Mouse (Mus musculus) frontal cortex, postnatal 14 days (tissue): ENCODE measurements around the gene Fhl3.
A peak's percentile ranks its signal among the peaks of the same experiment; 100 is the strongest.
"Not testable (repeated sequence)": the region's sequence is repeated elsewhere in the genome, so short reads cannot be mapped to it uniquely, and the experiment has no call there.

ENCODE experiments used
- DNase-seq, 2 experiments: peaks; one replicate each; pipeline ENCODE4 v3.0.0; 2022; ENCODE audit warnings: low spot score in 2 of 2

Fhl3 gene

DNA sequence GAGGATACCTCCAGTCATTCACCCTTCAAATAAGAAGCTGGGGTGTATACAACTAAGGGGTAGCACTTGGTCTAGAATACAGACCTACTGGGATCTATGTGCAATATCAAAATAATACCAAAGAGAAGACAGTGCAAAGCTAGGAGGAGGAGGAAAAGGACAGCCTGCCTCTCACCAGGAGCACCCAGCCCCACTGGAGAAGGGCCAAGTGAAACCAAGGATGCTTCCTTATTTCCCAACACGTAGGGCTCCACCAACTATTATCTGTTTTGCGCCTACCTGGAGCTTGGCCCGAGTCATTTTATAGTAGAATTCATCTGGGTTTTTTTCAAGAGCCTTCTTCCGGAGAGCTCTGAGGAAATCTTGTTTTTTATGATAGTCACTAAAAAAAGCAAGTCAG, 17.0 kb upstream of the Fhl3 start:
- no peak for DNase-seq

- DNase-seq = no peak
Observed at GRCm38 (mm10) chr4:124685004-124685403, 15.5 kb upstream of the Fhl3 start.

DNA sequence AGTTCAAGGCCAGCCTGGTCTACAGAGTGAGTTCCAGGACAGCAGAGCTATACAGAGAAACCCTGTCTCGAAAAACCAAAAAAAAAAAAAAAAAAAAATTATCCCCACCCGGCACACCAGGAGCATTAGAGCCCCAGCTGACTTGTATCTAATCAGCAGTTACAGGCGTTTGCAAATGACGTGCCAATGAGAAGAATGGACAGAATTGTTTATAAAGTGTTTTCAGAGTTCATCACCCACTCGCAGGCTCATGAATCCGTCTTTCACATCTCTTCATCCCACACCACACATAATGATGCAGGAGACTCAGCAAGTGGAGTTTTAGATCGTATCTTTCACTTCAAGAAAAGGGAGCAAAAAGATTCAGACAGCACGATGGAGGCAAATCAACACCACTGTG, 15.0 kb upstream of the Fhl3 start:
- DNase-seq = no peak

GRCm38 (mm10) chr4:124685897-124686402, 14.6 kb upstream of the Fhl3 start:
- no peak for DNase-seq

GRCm38 (mm10) chr4:124691455-124691854, 9.0 kb upstream of the Fhl3 start:
- no peak for DNase-seq

DNA sequence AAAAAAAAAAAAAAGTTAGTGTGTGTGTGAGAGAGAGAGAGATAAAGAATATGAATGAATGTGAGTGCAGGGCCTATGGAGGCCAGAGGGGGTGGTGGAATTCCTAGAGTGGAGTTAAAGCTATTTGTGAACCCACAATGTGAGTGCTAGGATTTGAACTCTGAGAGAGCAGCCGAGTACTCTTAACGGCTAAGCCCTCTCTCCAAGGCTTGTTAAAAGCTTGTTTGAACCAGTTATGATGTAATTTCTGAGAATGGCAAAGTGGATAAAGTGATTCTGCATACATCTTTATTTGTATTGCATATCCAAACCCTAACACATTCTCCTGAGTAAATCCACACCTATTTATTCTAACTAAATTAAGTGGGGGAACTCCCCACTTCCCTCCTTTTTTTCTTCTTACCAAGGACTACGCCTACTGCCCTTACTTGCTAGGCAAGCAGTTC, 8.1 kb upstream of the Fhl3 start:
- no peak for DNase-seq

- DNase-seq = peak; percentile 77 to 81
Observed at GRCm38 (mm10) chr4:124693135-124693894, 7.2 kb upstream of the Fhl3 start, which contains the start of gene Utp11. Gene Utp11, minus strand, starts transcription at chr4:124693600.

GRCm38 (mm10) chr4:124694572-124694971, 5.9 kb upstream of the Fhl3 start:
- DNase-seq = no peak

GRCm38 (mm10) chr4:124695786-124696516, 4.5 kb upstream of the Fhl3 start:
- no peak for DNase-seq

DNA sequence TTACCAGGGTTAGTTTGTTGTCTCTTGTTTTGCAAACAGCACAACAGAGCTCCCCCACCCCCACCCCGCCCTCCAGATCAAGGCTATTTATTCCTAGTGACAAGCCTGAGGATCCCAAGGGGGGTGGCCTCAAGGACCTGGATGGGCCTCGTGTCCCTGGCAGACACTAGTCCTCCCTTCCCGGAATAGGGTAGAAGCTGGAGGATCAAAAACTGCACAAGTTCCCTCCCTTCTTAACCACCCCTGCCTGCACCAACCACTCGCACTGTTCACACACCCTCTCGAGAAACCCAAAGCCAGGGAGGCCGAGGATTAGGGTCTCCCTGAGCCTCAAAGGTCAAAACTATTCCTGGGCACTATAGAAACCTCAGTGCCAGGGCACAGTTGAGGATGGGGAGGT, 710 bp upstream of the Fhl3 start:
- no peak for DNase-seq

GRCm38 (mm10) chr4:124701052-124701845, 748 bp downstream of the Fhl3 start:
- no peak for DNase-seq

GRCm38 (mm10) chr4:124701916-124702315, 1.4 kb downstream of the Fhl3 start:
- no peak for DNase-seq

DNA sequence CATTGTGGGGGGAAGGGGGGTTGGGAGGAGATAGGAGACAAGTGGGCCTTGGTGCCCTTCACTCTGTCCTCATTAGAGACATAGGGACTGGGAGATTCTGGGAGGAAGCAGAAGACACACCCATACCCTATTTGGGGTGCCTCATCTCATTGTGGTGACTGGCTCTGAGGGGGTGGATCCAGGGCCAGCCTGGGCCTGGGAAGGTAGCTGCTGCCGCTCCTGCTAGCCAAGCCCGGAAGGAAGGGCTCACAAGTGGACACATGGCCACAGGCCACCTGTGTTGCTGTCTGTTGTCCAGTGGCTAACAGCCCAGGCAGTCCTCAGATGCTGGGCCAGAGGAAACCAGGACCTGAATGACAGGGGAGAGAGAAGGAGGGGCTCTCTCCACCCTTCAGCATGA, 2.9 kb downstream of the Fhl3 start:
- no peak for DNase-seq

GRCm38 (mm10) chr4:124703881-124704796, 3.6 kb downstream of the Fhl3 start:
- no peak for DNase-seq

- DNase-seq = no peak
Observed at GRCm38 (mm10) chr4:124704797-124705474, 4.4 kb downstream of the Fhl3 start.

GRCm38 (mm10) chr4:124705661-124706269, 5.3 kb downstream of the Fhl3 start:
- no peak for DNase-seq

DNA sequence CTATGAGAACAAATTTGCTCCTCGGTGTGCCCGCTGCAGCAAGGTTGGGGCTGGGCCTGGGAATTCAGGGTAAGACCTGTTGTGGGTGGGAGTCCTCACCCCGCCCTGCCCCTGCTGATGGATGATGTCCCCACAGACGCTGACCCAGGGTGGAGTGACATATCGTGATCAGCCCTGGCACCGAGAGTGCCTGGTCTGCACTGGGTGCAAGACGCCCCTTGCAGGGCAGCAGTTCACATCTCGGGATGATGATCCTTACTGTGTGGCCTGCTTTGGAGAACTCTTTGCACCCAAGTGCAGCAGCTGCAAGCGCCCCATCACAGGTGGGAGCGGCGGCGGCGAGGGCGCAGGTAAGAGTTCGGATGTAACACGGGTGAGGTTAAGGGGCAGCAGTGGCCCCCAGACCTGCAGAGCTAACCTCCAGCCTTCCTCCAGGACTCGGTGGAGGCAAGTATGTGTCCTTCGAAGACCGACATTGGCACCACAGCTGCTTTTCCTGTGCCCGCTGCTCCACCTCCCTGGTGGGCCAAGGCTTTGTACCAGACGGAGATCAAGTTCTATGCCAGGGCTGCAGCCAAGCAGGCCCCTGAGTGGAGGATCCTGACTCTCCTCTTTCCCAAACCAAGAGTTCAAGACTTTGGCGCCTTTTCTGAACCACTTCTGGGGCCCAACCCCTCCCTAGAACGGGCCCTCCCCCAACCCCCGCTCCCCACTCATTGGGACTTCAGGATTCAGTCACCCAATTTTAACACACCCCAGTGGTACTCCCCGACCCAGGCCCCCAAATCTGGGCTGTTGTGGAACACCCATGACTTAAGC, 7.1 kb downstream of the Fhl3 start:
- not testable (repeated sequence) for DNase-seq

DNA sequence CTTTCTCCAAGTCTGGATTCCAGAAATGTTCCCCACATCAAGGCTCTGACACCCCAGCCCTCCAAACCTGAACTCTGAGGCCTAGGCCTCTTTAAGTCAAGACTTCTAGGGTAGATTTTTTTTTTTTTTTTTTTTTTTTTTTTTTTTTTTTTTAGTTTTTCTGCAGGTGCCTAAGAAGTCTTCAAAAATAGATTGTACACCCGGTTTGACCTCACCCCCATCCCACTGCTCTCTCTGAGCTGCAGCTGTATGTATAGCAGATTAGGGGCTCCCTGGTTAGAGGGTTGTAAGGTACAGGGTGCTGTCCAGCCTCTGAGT, 7.7 kb downstream of the Fhl3 start:
- not testable (repeated sequence) for DNase-seq
